Mouse (Mus musculus) layer of hippocampus, postnatal 25 days (tissue): ENCODE data around the gene Tnnt3. TPM values are rescaled to one million over a fixed set of nuclear protein-coding genes. Genes with fewer than 3 reads are reported as not detected.

Experiments used
- DNase-seq, 2 experiments: peaks; one replicate each; pipeline ENCODE4 v3.0.0; 2022; ENCODE audit warnings: mixed read lengths in 2 of 2, low spot score in 1 of 2; ENCODE audit errors: extremely low spot score in 1 of 2
- total RNA-seq, 2 experiments: library from RNA; stranded (reverse); gene quantifications; 2 replicates each; pipeline ENCODE4 v1.2.3; 2021

Gene Tnnt3
- total RNA-seq, 2 experiments from 2014 or later, result not detected

GRCm38 (mm10) chr7:142476271-142476670 lies 22.4 kb upstream of the Tnnt3 start:
- no peak for DNase-seq

GRCm38 (mm10) chr7:142476795-142477452 lies 21.7 kb upstream of the Tnnt3 start:
- peak in 1 of 2 experiments; percentile 26 for DNase-seq

- no peak for DNase-seq
Observed at GRCm38 (mm10) chr7:142478001-142478400, 20.6 kb upstream of the Tnnt3 start.

GRCm38 (mm10) chr7:142478574-142478973 lies 20.1 kb upstream of the Tnnt3 start:
- DNase-seq, result no peak

- no peak for DNase-seq
Observed at GRCm38 (mm10) chr7:142479307-142479706, 19.3 kb upstream of the Tnnt3 start.

- no peak for DNase-seq
Observed at GRCm38 (mm10) chr7:142479886-142480285, 18.8 kb upstream of the Tnnt3 start.

- DNase-seq, result no peak
Observed at GRCm38 (mm10) chr7:142480661-142481060, 18.0 kb upstream of the Tnnt3 start.

GRCm38 (mm10) chr7:142481186-142481567 lies 17.5 kb upstream of the Tnnt3 start:
- peak in 1 of 2 experiments; percentile 48 for DNase-seq

- DNase-seq, result no peak
Observed at GRCm38 (mm10) chr7:142481568-142482255, 16.9 kb upstream of the Tnnt3 start.

GRCm38 (mm10) chr7:142482256-142482609 lies 16.4 kb upstream of the Tnnt3 start:
- DNase-seq, result no peak

- no peak for DNase-seq
Observed at GRCm38 (mm10) chr7:142483136-142483535, 15.5 kb upstream of the Tnnt3 start.

- DNase-seq, result no peak
Observed at GRCm38 (mm10) chr7:142484780-142485179, 13.9 kb upstream of the Tnnt3 start.

GRCm38 (mm10) chr7:142486751-142487162 lies 11.9 kb upstream of the Tnnt3 start:
- DNase-seq, result no peak

GRCm38 (mm10) chr7:142487341-142487859 lies 11.2 kb upstream of the Tnnt3 start:
- DNase-seq, result peak in 1 of 2 experiments; percentile 33

- no peak for DNase-seq
Observed at GRCm38 (mm10) chr7:142488053-142488452, 10.6 kb upstream of the Tnnt3 start.

GRCm38 (mm10) chr7:142493535-142493934 lies 5.1 kb upstream of the Tnnt3 start:
- DNase-seq, result no peak

GRCm38 (mm10) chr7:142496158-142496557 lies 2.5 kb upstream of the Tnnt3 start:
- DNase-seq, result no peak

- DNase-seq, result no peak
Observed at GRCm38 (mm10) chr7:142496800-142497199, 1.8 kb upstream of the Tnnt3 start.

- peak in 1 of 2 experiments; percentile 25 for DNase-seq
Observed at GRCm38 (mm10) chr7:142497775-142498174, 861 bp upstream of the Tnnt3 start.

GRCm38 (mm10) chr7:142499010-142499721 lies 530 bp downstream of the Tnnt3 start:
- DNase-seq, result no peak

GRCm38 (mm10) chr7:142500032-142500431 lies 1.4 kb downstream of the Tnnt3 start:
- no peak for DNase-seq
